Mouse (Mus musculus) layer of hippocampus, adult 2 months (tissue): ENCODE measurements around the gene Klc1. TPM values are rescaled to one million over a fixed set of nuclear protein-coding genes. Genes with fewer than 3 reads are reported as not detected.
A peak's percentile ranks its signal among the peaks of the same experiment; 100 is the strongest.

Experiments used
- DNase-seq, 2 experiments: peaks; one replicate each; pipeline ENCODE4 v3.0.0; 2022; ENCODE audit warnings: low spot score in 2 of 2
- H3K27ac ChIP-seq: fragments of 200-600 bp; 2 replicates; pipeline ENCODE4 v1.8.1; 2022
- H3K4me3 ChIP-seq: fragments of 200-600 bp; 2 replicates; pipeline ENCODE4 v1.8.1; 2022; ENCODE audit warnings: mild to moderate bottlenecking
- CTCF ChIP-seq: fragments of 200-600 bp; conservative IDR thresholded peaks from 2 replicates; pipeline ENCODE4 v1.8.1; 2022; ENCODE audit warnings: antibody characterized with exemption, mild to moderate bottlenecking, moderate library complexity
- total RNA-seq, 2 experiments: library from RNA; stranded (reverse); gene quantifications; 2 replicates each; pipeline ENCODE4 v1.2.3; 2021

Gene Klc1
- total RNA-seq, 2 experiments from 2014 or later: 654 to 684 TPM

DNA sequence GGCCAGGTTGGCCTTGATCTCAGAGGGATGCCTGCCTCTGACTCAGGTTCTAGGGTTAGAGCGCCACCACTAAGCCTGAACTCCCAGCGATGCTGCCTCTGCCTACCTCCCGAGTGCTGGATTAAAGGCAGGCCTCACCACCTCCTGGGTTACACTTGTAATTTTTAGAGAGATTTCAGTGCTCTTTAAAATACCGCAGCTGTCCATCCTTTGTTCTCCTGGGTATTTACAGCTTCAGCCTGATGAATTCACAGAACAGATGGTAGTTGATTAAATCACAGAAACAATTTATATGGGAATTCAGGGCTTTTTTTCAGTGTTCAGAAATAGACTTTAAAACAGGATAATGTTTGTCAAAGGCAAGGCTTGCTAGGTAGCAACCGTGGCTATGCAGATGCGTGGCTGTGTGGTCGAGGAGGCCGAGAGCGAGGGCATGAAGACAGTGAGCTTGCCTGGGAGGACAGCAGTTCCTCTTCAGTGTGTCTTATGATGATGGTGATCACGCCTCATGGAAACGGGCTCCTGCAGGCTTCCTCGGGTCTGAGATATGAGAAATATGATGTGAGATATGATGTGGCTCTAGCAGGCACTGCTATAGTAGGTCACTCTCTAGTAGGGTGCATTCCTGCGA, 32.9 kb downstream of the Klc1 start:
- Histone ChIP-seq H3K4me3 (no peak overlapping the region), H3K27ac (peak overlapping the region; percentile 83)
- DNase-seq: no peak
- no peak for TF ChIP-seq CTCF

DNA sequence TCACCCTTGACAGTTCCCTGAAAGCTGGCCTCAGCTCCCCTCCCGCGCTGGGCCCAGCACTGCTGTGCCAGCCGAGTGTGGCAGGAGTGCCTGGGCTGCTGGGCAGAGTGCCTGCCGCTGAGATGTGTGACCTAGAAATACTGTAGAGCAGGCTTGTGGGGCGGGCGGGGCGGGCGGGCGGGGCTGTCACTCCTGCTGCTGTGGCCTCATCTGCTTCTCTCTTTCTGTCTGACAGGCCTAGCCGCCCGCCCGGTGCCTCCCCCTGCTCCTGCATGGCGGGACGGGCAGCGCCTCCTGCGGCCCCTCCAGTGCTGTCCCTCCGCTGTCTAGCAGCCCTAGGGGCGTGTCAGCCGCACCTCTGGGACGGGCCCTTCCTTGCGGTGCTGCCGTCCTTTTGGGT, 35.5 kb downstream of the Klc1 start:
- DNase-seq: peak in 1 of 2 experiments; percentile 37
- no peak for TF ChIP-seq CTCF
- no peak overlapping the region for H3K4me3 ChIP-seq
- peak overlapping the region; percentile 75 for H3K27ac ChIP-seq

DNA sequence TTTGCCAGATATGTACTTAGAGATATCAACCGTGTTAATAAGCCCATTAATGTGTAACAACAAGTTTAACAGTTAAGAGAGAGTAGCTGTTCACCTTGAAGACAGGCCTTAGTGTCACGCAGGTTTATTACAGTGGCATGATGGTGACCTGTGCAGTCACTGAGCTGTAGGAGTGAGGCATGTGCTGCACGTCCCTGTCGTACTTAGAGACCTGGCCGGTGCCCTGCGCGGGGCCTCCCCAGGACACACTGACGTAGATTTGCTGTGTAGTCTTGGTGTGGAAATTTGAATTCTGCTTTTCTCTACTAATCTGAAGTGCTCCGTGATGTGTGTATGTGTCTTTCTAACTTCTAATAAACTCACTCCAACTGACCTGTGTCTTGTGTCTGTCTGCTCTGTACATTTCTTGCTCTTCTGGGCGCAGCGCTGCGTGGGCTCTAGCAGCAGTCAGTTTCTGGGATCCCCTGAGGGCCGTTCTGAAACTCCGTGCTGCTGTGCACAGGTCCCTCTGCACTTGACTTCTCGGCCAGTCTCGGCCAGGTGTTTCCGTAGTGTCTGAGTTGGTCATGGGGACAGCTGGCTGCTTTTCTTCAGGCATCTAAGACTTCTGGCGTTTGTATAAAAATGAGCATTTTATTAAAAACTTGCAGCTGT, 36.0 kb downstream of the Klc1 start:
- DNase-seq: no peak
- no peak for TF ChIP-seq CTCF
- H3K4me3 ChIP-seq: no peak overlapping the region
- peak overlapping the region; percentile 75 for H3K27ac ChIP-seq

GRCm38 (mm10) chr12:111795180-111795895, 36.7 kb downstream of the Klc1 start:
- no peak for TF ChIP-seq CTCF
- DNase-seq: no peak
- H3K4me3 ChIP-seq: no peak overlapping the region
- H3K27ac ChIP-seq: peak overlapping the region; percentile 75

- TF ChIP-seq CTCF: no peak
- DNase-seq: no peak
- Histone ChIP-seq H3K27ac (0 out of 2 replicates have a peak overlapping the region, but pooled peaks have one; percentile 18), H3K4me3 (no peak overlapping the region)
These were observed 38.6 kb downstream of the Klc1 start for GRCm38 (mm10) chr12:111797251-111797650.

DNA sequence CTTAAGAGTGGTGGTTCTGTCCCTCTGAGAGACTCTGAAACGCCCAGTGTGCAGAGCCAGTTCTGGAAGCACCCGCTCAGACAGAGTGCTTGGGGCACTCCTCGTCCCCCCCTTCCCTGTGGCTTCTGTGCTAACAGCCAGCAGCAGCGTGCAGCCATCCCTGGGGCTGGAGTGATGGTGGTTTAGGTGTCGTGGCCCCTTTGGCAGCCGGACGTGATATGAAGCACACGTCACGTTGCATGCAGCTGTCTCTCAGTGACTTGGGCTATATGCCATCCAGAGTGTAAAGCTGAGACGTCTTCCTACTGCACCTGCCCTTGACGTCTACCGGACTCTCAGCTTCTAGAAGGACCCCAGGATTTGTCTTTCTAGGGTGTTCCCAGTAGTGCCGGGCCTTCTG, 39.8 kb downstream of the Klc1 start:
- H3K27ac ChIP-seq: no peak overlapping the region

DNA sequence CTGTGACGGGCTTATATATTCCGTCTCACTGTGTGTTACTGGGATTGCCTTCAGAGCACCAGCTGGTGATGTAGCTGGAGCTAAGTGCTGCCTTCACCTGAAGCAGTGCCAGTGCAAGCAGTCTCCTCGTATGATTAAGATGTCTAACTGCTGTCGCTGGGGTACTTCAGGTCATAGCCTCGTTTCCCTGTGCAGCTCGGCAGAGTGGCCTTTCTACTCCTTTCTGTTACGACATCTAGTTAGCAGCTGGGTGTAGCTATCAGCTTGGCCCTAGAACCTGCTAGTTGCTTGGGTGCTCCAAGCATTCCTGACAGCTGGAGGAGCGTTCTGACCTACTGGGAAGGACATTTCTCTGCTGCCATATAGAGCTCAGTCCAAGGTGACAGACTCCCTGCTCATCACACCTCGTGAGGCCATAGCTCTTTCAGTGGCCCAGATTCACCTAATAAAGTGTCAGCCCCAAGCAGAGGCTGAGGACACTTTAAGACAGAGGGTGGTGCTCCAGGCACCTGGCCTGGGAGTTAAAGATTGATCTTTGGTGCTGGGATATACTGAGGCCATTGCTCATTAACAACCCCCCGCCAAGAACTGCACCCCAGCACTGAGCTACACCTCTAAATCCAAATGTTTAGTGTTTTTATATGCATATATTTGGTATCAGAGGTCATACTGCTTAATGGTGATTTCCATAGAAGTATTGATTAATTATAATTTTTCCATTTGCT, 42.0 kb downstream of the Klc1 start:
- TF ChIP-seq CTCF: no peak
- H3K27ac ChIP-seq: no peak overlapping the region
- no peak for DNase-seq
- H3K4me3 ChIP-seq: no peak overlapping the region

More for the DNA sequence above, 39.8 kb downstream of the Klc1 start:
- H3K4me3 ChIP-seq: no peak overlapping the region
- no peak for TF ChIP-seq CTCF
- DNase-seq: no peak

GRCm38 (mm10) chr12:111803538-111803937, 44.9 kb downstream of the Klc1 start:
- no peak for TF ChIP-seq CTCF
- H3K27ac ChIP-seq: no peak overlapping the region
- H3K4me3 ChIP-seq: no peak overlapping the region
- DNase-seq: no peak

- no peak for DNase-seq
- no peak for TF ChIP-seq CTCF
- H3K27ac ChIP-seq: peak overlapping the region; percentile 93
- H3K4me3 ChIP-seq: peak overlapping the region; percentile 38; the same call in 1 of the 2 replicates
These were observed 50.1 kb downstream of the Klc1 start for GRCm38 (mm10) chr12:111808775-111809174.

DNA sequence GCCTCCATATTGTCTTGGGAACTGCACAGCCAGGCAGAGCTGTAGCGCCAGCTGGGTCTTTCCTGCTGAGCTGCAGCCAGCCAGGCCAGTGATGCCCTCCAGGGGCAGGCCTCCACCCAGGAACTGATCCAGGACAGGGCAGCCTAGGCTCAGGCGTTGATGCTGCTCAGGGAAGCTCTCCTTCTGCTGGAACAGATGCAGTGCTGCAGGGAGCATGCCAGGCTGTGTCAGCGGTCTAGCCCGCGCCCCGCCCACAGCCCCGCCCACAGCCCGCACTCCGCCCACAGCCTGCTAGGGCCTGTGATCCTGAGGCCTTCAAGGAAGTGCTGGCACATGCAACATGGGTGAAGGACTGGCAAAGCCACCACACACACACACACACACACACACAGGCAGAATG, 51.1 kb downstream of the Klc1 start:
- H3K27ac ChIP-seq: peak overlapping the region; percentile 93
- peak overlapping the region; percentile 38 for H3K4me3 ChIP-seq
- peak; percentile 54 to 68 for DNase-seq

DNA sequence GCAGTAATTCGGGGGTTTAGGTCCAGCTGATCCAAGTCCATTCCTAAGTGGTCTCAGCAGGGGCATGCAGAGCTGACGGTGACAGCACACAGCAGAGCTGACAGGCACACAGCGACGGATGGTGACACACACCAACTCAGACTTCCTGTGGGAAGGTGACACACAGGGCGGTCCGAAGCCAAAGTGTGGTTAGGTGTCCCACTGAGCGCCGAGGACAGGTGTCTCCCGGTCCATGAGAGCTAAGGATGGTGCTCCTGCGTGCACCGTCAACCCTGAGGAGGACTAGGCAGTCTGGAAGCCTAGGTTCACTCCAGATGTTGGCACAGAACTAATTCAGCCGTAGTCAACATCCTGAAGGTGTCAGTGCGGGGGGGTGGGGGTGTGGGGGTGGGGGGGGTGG, 53.4 kb downstream of the Klc1 start:
- no peak overlapping the region for H3K27ac ChIP-seq
- H3K4me3 ChIP-seq: no peak overlapping the region
- DNase-seq: no peak
- TF ChIP-seq CTCF: no peak

More for the DNA sequence above, 51.1 kb downstream of the Klc1 start:
- TF ChIP-seq CTCF: peak; percentile 58

GRCm38 (mm10) chr12:111812611-111813010, 54.0 kb downstream of the Klc1 start:
- no peak overlapping the region for H3K4me3 ChIP-seq
- no peak overlapping the region for H3K27ac ChIP-seq
- no peak for TF ChIP-seq CTCF
- no peak for DNase-seq
